Mouse (Mus musculus) urinary bladder, adult 18-20 months (tissue): ENCODE measurements around the gene Olfr1122.
"Not testable (repeated sequence)": the region's sequence is repeated elsewhere in the genome, so short reads cannot be mapped to it uniquely, and the experiment has no call there.

Source experiments
- DNase-seq, 2 experiments: peaks; one replicate each; pipeline ENCODE4 v3.0.0; 2022; ENCODE audit warnings: low spot score in 2 of 2, mixed read lengths in 2 of 2

Gene Olfr1122

DNA sequence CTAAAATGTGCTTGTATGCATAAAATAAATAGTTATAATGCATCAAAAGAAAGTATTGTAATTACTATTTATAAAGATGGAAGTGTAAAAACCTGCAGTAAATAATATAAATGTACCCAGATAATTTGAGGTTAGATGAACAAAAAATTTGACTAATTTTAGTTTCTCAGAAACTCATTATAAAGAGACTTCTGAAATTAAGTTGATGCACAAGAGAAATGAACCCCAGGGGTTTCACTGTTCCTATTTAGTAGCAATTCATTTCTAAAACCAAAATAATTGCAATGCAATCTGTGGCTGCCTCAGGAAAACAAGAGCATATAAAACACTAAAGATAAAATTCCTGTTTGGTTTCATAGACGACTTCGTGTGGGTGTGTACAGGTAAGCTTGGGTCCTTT is at the start of gene Olfr1122:
Gene Olfr1122, plus strand, starts transcription at position 301 of the 400 bp plus-strand sequence.
- DNase-seq = no peak

DNA sequence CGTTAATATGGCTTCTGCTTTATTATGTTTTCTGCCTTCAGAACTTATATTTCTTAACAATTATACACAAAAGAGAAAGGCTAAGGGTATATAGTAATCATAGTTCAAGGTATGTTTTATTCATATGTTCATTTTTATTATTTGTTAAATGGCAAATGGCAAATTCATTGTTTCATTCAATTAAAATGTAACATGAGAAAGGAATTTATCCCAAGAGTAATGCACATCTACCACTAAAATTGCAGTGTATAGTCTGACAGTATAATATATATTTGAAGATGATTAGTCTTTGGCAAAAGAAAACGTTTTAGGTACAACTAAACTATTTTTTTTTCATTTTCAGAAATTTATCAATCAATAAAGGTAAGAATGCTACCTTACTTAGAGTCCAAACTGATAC is 31.1 kb upstream of the Olfr1122 start, which contains the start of gene Olfr1120:
Gene Olfr1120, plus strand, starts transcription at position 301 of the 400 bp plus-strand sequence.
- DNase-seq = no peak

GRCm38 (mm10) chr2:87360121-87360520 is 25.5 kb upstream of the Olfr1122 start:
- not testable (repeated sequence) for DNase-seq

- DNase-seq = no peak
These were observed 16.1 kb upstream of the Olfr1122 start, which contains the start of gene Olfr1121 for GRCm38 (mm10) chr2:87369595-87369994. Gene Olfr1121, plus strand, starts transcription at chr2:87369895.

DNA sequence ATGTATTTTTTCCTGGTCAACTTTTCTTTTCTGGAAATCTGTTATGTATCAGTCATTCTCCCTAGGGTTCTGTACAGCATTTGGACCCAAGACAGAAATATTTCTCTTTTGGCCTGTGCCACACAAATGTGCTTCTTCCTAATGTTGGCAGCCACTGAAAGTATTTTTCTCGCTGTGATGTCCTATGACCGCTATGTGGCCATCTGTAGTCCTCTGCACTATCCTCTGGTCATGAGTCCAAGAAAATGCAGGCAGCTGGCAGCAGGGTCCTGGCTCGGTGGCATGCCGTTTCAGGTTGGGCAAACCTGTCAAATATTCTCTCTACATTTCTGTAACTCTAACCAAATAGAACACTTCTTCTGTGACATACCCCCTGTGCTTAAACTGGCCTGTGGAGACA is 13.9 kb upstream of the Olfr1122 start:
- no peak for DNase-seq

GRCm38 (mm10) chr2:87383935-87384334 is 1.7 kb upstream of the Olfr1122 start:
- no peak for DNase-seq

- not testable (repeated sequence) for DNase-seq
These were observed 8.0 kb downstream of the Olfr1122 start for GRCm38 (mm10) chr2:87393605-87394004.

- not testable (repeated sequence) for DNase-seq
These were observed 9.0 kb downstream of the Olfr1122 start for GRCm38 (mm10) chr2:87394686-87395085.

- DNase-seq = no peak
These were observed 30.7 kb downstream of the Olfr1122 start, which contains the start of gene Olfr1123 for GRCm38 (mm10) chr2:87416335-87416734. Gene Olfr1123, plus strand, starts transcription at chr2:87416635.

- DNase-seq = no peak
These were observed 44.3 kb downstream of the Olfr1122 start, which contains the start of gene Olfr1124 for GRCm38 (mm10) chr2:87429975-87430374. Gene Olfr1124, plus strand, starts transcription at chr2:87430275.

DNA sequence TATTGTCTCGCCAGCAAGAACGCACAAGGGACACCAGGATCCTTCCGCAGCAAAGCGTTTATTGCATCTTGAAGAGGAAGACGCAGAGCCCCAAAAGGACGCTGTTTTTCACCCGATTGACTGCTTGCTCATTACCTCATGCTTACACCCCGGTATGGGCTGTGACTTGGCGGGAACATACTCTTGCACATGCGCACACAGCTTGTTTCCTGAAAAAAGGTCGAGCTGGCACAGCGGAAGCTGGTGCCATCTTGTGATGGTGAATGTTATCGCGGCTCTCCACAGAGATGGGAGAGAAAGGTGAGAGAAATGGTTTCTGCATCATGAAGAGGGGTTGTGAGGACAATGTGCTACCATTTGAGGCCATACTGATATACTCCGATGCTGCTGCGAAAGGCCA is 52.1 kb downstream of the Olfr1122 start:
- no peak for DNase-seq
